Mouse (Mus musculus): ENCODE measurements around the gene Irak2. TPM values are rescaled to one million over a fixed set of nuclear protein-coding genes. Genes with fewer than 3 reads are reported as not detected.
A peak's percentile ranks its signal among the peaks of the same experiment; 100 is the strongest.
"Not testable (repeated sequence)": the region's sequence is repeated elsewhere in the genome, so short reads cannot be mapped to it uniquely, and the experiment has no call there.

Gene Irak2
- polyA plus RNA-seq, 2 experiments from 2014 or later: 21.9 to 29.8 TPM

DNA sequence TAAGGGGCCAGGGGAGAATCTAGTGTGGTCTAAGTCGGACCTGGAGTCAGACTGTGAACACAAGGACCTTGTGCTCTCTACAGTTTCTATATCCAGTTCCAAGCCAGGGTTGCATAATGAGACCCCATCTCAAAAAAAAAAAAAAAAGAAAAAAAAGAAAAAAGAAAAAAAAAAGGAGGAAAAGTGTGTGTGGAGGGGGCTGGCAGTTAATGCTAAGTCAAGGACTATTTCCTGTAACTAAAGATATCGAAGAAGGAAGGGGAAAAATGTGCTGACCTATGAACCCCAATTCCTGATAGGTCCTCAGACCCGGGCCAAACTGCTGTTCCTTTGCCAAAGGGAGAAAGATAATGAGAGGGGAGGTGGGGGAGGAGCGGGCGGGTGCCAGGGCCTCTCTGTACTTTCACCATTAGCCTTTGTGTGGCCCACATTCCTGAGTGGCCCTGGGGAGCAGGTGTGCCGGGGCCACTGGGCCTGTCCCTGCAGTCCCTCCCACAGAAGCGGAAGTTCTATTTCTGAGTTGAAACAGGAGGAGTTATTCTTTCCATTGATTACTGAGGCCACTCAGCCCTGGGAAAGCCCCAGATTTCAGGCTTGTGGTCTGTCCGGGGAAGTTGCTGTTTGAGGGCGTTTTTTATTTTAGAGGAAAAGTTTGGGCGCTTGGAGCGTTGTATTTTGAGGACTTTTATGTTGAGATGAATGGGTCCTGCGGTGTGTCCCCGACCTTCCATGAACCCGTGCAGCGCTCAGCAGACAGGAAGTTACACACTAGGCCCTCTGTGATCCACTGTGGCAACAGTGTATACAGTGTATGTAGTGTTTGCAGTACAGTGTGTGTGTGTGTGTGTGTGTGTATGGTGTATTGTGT lies 30.3 kb downstream of the Irak2 start:
- peak; percentile 76 for ATAC-seq

DNA sequence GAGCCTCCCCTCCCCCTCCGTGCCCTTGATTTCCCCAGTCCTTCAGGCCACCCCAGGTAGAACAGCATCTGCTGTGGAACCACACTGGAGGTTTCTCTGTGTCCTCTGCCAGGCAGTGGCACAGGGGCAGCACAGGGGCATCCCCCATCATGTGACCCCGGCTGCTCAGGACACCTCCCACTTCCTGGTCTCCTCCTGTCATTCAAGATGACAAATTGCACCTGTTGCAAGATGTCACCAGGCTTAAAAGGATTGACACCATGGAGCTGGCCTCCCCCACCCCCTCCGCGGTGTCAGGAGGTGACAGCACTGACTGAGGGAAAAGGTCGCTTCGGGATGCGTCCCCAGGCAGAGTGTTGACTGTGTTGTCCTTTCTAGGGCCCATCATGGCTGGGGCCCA lies 31.6 kb downstream of the Irak2 start:
- ATAC-seq: peak; percentile 72

DNA sequence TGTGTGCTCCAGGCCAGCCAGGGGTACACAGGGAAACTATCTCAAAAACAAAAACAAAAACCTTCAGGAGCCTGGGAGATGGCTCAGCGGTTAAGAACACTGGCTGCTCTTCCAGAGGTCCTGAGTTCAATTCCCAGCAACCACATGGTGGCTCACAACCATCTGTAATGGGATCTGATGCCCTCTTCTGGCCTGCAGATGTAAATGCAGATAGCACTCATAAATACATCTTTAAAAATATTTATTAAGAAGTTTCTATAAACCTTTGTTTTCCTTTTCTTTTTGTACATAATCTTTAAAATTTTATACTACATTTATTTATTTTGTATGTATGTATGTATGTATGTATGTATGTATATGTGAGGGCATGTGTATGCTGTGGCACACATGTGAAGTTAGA lies 33.8 kb downstream of the Irak2 start:
- ATAC-seq: not testable (repeated sequence)

DNA sequence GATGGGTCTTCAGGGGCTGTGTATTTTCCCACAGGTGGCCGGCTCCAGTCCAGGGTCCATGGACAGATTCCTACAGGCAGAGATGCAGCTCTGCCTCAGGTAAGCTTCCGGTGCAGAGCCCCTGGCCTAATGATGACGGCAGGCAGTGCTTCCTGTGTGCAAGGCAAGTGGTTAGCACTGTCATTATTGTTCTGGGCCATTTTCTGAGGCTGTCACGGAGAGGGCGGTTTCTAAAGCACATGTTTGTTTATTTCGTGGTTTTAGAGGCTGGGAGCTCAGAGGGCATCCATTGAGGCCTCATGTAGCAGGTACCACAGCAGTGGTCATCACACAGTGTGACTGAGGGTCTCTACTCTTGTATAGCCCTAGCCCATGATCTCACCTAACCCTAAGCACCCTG lies 34.7 kb downstream of the Irak2 start:
- no peak for ATAC-seq

DNA sequence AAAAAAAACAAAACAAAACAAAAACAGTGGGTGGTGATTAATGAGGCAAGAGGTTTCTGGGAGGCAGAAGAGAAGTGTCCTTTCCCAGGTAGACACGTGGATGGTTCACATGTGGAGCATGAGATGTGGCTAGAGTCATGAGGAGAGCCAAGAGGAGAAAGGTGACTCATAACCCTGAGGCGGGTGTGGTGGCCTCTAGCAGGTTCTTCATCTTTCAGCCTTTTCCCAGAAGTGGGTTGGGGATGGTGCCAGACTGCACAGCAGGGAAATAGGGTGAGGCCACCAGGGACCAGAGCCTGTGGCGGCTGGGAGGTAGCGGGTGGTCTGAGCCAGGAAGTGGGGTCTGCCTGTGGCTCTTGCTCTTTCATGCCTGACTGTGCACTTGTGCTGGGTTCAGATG lies 37.0 kb downstream of the Irak2 start:
- ATAC-seq: no peak

DNA sequence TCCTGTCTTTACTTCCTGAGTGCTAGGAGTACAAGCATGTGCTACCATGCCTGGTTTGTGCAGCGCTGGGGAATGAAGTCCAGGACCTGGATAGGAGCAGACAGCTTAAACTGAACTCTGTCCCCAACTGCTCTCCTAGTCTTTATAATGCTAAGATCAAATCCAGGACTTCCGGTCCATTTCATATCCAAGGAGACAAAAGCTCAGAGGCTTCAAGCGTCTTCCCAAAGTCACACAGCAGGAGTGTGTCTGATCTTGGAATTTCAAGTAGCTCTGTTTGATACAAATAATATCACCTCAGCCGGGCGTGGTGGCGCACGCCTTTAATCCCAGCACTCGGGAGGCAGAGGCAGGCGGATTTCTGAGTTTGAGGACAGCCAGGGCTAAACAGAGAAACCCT lies 37.7 kb downstream of the Irak2 start:
- no peak for ATAC-seq

DNA sequence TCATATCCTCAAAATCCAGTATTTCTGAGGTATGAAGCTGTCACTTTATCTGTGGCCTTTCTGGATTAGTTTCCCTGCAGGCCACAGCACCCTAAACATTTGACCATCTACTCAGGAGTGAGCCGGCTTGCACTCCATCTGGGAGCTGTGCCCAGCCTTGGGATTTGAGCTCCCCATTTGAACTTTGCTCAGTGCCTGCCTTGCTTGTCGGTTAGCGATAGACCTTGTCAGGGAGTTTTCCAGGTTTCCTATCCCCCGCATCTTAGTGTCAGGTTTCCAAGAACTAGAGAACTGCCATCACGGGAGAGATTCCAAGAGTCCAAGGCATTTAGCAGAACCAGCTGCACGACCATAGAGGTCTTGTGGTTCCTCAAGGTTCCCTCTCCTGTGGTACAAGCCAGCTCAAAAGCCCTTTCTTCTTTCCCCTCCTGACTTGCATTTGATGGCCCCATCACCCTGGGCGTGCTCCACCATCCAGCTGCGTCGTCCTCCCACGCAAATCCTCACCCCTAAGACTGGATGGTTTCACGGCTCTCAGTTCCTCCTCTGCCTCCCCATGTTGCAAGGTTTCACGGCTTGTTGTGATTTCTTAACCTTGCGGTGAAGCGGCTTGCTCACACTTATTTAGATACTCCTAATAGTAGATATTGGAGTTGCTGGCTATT lies 38.9 kb downstream of the Irak2 start:
- ATAC-seq: no peak

DNA sequence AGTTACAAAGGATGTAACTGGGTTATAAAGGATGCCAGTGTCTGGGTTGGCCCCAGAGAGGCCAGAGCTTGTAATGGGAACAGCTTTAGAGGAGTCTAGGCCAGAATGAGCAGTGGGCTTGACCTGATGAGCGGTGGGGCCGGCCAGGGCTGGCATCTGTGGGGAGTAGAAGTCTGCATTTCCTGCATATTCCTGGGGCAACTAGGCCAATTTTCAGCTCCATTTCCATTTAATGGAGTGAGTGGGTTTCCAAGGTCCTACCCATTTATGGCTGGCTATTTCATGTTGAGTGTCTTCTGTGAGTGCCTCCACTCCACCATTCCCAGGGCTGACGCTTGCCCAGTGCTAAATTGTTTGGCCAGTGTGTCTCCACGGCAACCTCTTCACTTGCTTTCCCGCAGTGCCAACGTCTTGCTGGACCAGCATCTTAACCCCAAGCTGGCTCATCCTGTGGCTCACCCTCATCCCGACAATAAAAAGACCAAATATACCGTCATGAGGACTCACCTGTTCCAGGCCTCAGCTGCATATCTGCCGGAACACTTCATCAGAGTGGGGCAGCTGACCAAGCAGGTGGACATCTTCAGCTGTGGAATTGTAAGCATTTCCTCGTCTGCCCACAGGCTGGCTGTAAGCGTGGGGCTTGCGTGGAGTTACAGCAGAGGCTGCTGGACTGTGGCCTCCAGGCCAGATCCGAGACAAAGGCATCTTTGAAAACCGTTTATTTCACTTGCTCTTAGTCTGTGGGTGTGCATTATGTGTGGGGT lies 40.2 kb downstream of the Irak2 start:
- ATAC-seq: no peak

DNA sequence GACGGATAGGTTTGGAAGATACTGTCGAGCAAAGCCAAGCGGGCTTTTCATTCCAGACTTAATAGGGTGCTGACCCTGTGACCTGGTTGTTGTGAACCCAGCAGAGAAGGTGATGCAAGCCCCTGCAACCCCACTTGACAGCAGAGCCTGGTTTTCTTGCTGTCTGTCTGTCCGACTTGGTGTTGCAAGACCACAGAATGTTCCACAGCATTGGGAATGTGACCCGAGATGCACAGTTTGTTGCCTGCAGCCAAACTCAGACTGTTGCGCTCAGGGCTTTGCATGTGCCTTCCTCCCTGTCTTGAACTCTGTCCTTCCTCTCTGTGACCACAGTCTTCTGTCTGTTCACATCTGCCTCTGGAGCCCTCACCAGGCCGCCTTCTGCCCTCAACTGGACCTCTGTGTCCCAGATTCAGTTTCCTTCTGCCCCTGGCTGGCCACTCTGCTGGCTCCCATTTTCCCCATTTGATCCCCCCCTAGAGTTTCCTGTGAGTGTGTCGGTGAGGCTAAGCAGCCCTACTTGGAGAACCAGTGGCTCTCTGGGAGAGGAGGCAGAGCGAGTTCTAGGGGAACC lies 41.8 kb downstream of the Irak2 start:
- ATAC-seq: no peak

DNA sequence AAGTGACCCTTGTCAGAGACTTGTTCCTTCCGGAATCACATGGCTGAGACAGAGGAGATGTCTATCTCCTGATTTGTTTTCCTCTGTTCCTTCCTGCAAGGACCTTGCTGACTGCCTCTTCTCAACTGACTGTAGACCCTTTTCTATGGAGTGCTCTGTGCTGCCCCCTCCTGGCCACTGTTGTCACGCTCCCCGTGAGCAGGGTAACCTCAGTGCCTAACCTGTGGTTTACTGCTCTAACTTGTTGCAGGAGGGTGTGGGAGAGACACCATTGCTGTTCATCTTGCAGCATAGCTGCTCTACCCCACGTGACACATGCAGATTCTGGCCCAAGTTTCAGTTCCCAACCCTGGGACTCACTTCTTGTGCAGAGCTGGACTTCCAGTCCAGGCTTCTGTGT lies 43.0 kb downstream of the Irak2 start:
- ATAC-seq: peak; percentile 84

DNA sequence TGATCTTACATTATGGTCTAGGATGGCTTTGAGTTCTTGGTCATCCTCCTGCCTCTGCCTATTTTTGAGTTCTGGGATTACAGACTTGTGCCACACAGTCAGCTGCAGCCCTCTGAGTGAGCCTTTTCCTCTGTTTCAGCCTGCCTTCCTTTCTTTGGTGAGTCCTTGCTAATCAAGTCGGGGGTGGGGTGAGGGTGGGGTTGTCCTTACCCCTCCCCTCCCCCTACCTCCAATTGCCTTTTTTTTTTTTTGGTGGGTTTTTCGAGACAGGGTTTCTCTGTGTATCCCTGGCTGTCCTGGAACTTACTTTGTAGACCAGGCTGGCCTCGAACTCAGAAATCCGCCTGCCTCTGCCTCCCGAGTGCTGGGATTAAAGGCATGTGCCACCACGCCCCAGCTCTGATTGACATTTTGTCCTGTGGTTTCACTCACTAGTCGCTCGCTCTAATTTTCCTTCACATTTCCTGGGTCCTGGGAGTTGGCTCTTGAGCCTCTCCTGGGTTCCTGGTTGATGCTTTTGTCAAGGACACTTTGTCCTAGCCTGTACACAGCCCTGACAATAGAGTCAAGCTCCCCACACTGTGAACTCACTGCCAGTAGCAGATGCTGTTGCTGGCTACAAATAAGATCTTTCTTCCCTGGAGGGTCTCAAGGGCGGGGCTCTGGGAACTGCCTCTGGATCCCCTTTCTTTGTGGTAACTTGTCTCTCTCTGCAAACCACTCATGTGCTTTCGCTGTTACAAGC lies 45.0 kb downstream of the Irak2 start:
- no peak for ATAC-seq

DNA sequence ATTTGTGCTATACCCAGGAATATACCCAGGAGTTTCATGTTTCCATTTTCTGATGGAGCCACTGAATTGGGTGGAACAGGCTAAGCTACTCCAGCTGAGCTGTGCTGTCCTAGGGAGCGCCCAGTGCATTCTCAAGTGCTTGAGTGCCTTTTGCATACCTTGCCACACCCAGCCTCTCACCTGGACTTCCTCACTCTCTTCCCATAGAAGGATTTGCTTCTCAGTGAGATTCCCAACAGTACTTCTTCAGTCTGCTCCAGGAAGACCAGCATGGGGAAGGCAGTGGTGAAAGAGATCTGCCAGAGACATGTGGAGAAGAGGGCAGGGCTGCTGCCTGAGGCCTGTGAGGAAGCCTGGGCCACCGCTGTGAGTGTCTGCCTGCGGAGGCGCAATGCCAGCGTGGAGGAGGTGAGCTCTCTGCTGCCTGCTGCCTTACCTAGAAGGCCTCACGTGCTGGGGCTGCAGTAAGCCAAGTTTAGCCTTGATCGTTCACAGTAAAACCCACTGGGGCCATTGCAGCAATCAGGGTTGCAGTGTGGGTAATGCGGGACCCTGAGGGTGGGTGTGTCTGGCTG lies 48.4 kb downstream of the Irak2 start:
- no peak for ATAC-seq

DNA sequence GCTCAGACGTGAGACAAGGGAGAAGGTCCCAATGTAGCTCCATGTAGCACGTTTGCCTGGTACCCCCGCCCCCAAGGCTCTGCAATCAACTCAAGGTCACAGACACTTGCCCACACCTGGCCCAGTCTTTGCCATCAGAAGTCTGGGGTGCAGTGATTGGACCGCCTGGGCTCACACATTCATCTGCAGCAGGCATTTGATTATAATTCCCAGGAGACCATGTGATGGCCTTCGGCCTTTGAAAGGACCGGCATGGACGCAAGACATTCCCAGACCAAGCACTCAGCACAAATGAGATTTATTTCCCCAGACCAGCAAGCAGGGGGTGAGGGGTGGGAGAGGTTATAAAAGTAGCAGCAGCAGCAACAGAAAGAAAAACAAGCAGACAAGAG lies 51.7 kb downstream of the Irak2 start:
- ATAC-seq: no peak

DNA sequence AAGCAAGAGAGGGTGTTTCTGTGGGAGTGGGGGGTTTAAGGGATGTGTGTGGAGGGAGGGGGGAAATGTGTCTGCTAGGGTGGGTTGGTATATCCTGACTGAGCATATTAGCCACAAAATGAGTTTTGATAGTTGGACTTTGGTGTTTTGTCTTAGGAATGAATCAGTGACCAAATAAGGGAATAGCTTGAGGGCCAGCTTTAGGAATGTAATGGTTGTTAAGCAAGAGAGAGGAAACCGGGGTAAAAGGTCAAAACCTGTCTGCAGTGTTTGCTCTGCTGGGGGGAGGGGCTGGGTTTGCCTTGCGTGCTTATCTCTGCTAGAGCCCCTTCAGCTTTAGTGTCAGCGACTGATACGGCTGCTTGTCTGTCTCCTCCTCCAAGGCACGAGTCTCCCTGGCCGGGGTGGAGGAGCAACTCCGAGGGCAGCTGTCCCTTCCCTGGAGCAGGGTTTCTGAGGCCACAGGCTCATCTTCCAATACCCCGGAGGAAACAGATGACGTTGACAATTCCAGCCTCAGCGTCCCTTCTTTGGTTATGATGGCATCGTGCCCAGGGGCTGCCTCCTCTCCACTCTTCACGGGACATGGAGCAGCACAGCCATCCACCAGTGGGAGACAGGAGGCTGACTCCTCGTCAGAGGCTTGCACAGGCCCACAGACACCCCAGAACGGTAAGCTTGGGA lies 52.3 kb downstream of the Irak2 start:
- peak; percentile 55 for ATAC-seq

DNA sequence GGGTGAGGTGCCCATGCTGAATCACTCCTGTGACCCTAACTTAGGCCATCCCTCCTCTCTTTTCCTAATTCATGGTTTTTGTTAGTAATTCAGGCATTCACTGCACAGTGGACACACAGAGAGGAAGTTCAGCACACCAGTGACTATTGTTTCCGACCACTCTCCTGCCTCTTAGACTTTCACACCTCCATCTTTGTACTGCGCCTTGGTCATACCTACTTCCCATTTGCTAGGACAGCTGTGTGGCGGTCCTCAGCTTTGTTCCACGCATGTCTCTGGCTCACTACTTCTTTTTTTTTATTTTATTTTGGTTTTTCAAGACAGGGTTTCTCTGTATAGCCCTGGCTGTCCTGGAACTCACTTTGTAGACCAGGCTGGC lies 52.8 kb downstream of the Irak2 start:
- ATAC-seq: no peak

DNA sequence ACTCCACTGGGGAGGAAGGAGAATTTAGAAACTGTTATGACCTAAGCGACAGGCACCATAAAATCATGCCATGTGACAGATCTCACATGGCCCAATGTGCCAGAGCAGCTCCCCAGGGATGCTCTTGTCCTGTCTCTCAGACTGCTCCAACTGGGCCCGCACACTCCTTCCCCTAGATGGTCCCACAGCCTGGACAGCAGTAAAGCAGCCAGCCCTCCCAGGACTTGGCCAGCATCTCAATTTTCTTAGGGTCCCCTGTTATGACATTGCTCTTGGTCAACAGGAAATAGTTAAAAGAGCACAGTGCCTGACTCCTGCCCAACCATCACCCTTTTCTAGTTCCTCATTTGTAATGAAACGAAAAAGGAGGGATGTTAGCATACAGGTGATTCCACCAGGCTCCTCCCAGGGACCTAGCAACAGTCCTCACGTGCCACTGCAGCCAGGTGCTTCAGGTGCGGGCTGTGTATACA lies 54.4 kb downstream of the Irak2 start:
- ATAC-seq: no peak

DNA sequence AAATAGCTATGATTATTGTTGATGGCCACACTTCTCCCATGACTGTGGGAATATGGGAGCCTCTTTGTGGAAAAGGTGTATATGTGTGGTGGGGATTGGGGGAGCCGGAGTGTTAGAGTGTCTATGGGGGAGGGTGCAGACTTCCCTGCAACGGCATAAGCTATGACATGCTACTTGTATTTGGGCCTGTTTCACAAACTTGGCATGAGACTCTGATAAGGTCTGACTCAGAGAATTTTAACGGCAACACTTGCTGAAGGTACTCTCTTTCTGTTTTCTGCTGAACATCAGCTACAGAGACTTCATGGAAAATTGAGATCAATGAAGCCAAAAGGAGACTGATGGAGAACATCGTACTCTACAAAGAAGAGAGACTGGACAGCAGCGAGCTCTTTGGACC lies 55.1 kb downstream of the Irak2 start:
- ATAC-seq: no peak

DNA sequence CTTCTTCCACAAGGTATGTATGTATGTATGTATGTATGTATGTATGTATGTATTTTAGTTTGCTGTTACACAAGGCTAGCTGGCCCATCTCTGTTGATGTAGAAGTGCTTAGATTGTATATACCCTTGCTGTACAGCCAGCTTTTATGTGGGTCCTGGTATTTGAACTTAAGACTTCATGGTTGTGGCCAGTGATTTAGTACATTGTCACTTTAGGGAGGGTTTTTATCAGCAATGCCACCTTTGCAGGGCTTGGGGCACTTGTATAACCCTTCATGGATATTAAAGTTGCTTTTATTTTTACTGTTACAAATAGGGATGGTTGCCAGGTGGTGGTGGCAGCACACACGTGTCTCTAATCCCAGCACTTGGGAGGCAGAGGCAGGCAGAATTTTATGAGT lies 56.9 kb downstream of the Irak2 start:
- ATAC-seq: no peak

DNA sequence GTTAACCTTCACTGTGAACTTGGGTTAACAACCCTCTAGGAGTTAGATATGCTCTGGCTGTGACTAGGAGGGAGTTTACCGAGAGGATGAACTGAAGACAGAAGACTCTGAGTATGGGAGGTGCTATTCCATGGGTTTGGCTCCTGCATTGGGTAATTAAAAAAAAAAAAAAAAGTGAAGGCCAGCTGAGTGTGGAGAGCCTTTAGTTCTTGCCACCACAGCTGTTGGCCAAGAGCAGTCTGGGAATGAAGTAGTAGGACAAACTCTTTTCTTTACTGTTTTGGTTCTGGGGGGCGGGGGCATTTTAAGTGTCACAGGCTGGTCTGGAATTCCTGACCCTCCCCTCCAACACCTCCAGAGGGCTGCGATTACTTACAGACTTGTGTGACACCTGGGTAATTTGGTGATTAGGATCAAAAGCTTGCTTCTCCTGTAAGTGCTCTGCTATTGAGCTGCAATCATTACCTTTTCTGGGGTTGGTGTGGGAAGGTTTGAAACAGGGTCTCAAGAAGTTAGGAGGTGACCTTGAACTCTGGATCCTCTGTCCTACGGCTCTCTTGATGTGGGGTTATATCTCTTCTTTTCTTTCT lies 57.6 kb downstream of the Irak2 start:
- no peak for ATAC-seq

DNA sequence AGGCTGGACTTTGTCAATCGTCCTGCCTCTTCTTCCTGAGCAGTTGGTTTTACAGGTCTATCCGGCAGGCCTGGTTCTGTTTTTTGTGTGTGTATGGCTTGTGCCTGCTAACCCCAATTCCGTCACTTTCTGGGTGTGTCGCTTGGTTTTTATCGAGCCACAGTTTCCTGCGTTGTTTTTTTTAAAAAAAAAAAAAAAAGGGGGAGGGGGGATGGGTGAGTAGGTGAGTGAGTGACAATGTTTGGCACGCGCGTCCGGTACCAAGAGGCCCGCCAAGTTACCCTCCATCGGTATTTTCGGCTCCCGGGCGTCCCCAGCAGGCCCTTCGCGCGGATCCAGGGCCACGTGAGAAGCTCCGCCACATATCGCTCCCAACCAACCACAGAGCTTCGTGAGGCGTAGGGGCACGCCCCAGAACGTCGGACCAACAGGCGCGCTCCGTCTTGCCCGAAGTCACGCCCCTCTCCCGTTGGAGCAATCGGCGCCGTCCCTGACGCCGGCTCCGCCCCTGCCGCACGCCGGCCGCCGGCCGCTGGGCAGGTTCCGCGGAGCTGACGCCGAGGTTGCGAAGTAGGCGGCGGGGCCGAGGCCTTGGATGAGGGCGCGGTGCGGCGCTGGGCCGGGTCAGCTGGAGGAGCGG lies 58.4 kb downstream of the Irak2 start, which contains the start of gene Tatdn2:
Gene Tatdn2 (plus strand): TSS at position 469 of the 640 bp plus-strand sequence.
- ATAC-seq: peak; percentile 87
